Mouse (Mus musculus): Measurements from ENCODE around the gene Olfr1373.
"Not testable (repeated sequence)": the region's sequence is repeated elsewhere in the genome, so short reads cannot be mapped to it uniquely, and the experiment has no call there.

GRCm38 (mm10) chr11:52145428-52145827, at the start of gene Olfr1373:
- TF ChIP-seq POLR2A (IDR thresholded peaks at IDR 0.05; ENCODE audit: borderline replicate concordance, extremely low read depth, low read depth, low read length); CTCF (IDR thresholded peaks at IDR 0.05; ENCODE audit: insufficient read depth, low read length): not testable (repeated sequence)
